Mouse (Mus musculus) left cerebral cortex, postnatal 36 days (tissue): Measurements from ENCODE around the gene Ppp5c. TPM values are rescaled to one million over a fixed set of nuclear protein-coding genes. Genes with fewer than 3 reads are reported as not detected.
A peak's percentile ranks its signal among the peaks of the same experiment; 100 is the strongest.

ENCODE experiments used
- DNase-seq, 2 experiments: peaks; one replicate each; pipeline ENCODE4 v3.0.0; 2021 to 2022; ENCODE audit warnings: low spot score in 2 of 2, mixed read lengths in 1 of 2
- intact Hi-C: fragments of 180-260 bp; cut with DNase I; formaldehyde crosslinking; loops from one replicate; pipeline ENCODE4 v1.15.1; 2025
- total RNA-seq, 2 experiments: library from RNA; stranded (reverse); gene quantifications; 2 replicates each; pipeline ENCODE4 v1.2.3; 2021

Gene Ppp5c
- total RNA-seq, 2 experiments from 2014 or later = 159 to 168 TPM

GRCm38 (mm10) chr7:17056081-17056581 is 28.4 kb upstream of the Ppp5c start:
- intact Hi-C loops = no loop called here
- DNase-seq = peak; percentile 88 to 89

GRCm38 (mm10) chr7:17055287-17055946 is 27.7 kb upstream of the Ppp5c start:
- intact Hi-C loops = no loop called here
- DNase-seq = no peak

GRCm38 (mm10) chr7:17054325-17054989 is 26.7 kb upstream of the Ppp5c start:
- no peak for DNase-seq
- intact Hi-C loops = no loop called here

GRCm38 (mm10) chr7:17050933-17051594 is 23.3 kb upstream of the Ppp5c start:
- peak in 1 of 2 experiments; percentile 57 for DNase-seq
- intact Hi-C loops = no loop called here

- intact Hi-C loops = no loop called here
- DNase-seq = no peak
These were observed 22.8 kb upstream of the Ppp5c start for GRCm38 (mm10) chr7:17050491-17050890.

GRCm38 (mm10) chr7:17048431-17049190 is 20.9 kb upstream of the Ppp5c start:
- no peak for DNase-seq
- intact Hi-C loops = no loop called here

- intact Hi-C loops = no loop called here
These were observed 19.4 kb upstream of the Ppp5c start for GRCm38 (mm10) chr7:17047041-17047682.

GRCm38 (mm10) chr7:17045743-17046142 is 18.0 kb upstream of the Ppp5c start:
- DNase-seq = no peak
- intact Hi-C loops = no loop called here

More at GRCm38 (mm10) chr7:17047041-17047682, 19.4 kb upstream of the Ppp5c start:
- DNase-seq = no peak

GRCm38 (mm10) chr7:17039373-17039772 is 11.6 kb upstream of the Ppp5c start:
- intact Hi-C loops = no loop called here
- DNase-seq = no peak

- intact Hi-C loops = no loop called here
- DNase-seq = no peak
These were observed 10.4 kb upstream of the Ppp5c start for GRCm38 (mm10) chr7:17038018-17038695.

- DNase-seq = no peak
- intact Hi-C loops = no loop called here
These were observed 2.5 kb upstream of the Ppp5c start for GRCm38 (mm10) chr7:17030239-17030638.

GRCm38 (mm10) chr7:17028923-17029322 is 1.2 kb upstream of the Ppp5c start:
- intact Hi-C loops = no loop called here
- DNase-seq = peak in 1 of 2 experiments; percentile 60

GRCm38 (mm10) chr7:17026710-17027587 is 775 bp downstream of the Ppp5c start:
- intact Hi-C loops = loop anchor here (2.0 kb wide), 1 partner anchor 26 kb away; no protein-coding TSS in a partner anchor
- DNase-seq = no peak

- no peak for DNase-seq
- intact Hi-C loops = loop anchor here (2.0 kb wide), 1 partner anchor 27 kb away; no protein-coding TSS in a partner anchor
These were observed 1.7 kb downstream of the Ppp5c start for GRCm38 (mm10) chr7:17025896-17026622.

- DNase-seq = no peak
- intact Hi-C loops = no loop called here
These were observed 2.2 kb downstream of the Ppp5c start for GRCm38 (mm10) chr7:17025505-17025894.

GRCm38 (mm10) chr7:17024814-17025504 is 2.8 kb downstream of the Ppp5c start:
- intact Hi-C loops = no loop called here

GRCm38 (mm10) chr7:17024141-17024540 is 3.6 kb downstream of the Ppp5c start:
- no peak for DNase-seq
- intact Hi-C loops = no loop called here

More at GRCm38 (mm10) chr7:17024814-17025504, 2.8 kb downstream of the Ppp5c start:
- no peak for DNase-seq
